Mouse (Mus musculus) ES-E14 (cell line): ENCODE results near the gene Il15. TPM values are rescaled to one million over a fixed set of nuclear protein-coding genes. Genes with fewer than 3 reads are reported as not detected.

Experiments used
- DNase-seq: peaks from one replicate; pipeline ENCODE4 v3.0.0-alpha.2; 2013; ENCODE audit warnings: low read depth, low spot score
- H3K27ac ChIP-seq: 2 replicates; pipeline ENCODE4 v1.5.1; 2012; ENCODE audit warnings: low read depth, mild to moderate bottlenecking, low read length, moderate library complexity, mixed read lengths; ENCODE audit not compliant: poor library complexity, insufficient read depth, severe bottlenecking
- H3K36me3 ChIP-seq: 2 replicates; pipeline ENCODE4 v1.6.1; 2012; ENCODE audit warnings: mild to moderate bottlenecking, low read length, moderate library complexity, mixed read lengths; ENCODE audit not compliant: control insufficient read depth, poor library complexity, insufficient read depth, severe bottlenecking
- H3K4me1 ChIP-seq, 2 experiments: fragments of 150-350 bp in 1 of 2; sonication (generic) in 1 of 2; 2 replicates each; pipeline ENCODE4 v1.6.1; 2012; ENCODE audit warnings: low read length in 2 of 2, mild to moderate bottlenecking in 1 of 2, mixed read lengths in 1 of 2; ENCODE audit not compliant: control insufficient read depth in 2 of 2, insufficient read depth in 2 of 2, poor library complexity in 1 of 2
- H3K4me3 ChIP-seq, 2 experiments: fragments of 150-350 bp in 1 of 2; sonication (generic) in 1 of 2; 2 replicates each; pipeline ENCODE4 v1.5.1; 2012; ENCODE audit warnings: low read length in 2 of 2, low read depth in 1 of 2, mild to moderate bottlenecking in 1 of 2, mixed read lengths in 1 of 2; ENCODE audit not compliant: insufficient read depth in 1 of 2, poor library complexity in 1 of 2, severe bottlenecking in 1 of 2
- H3K9ac ChIP-seq: 2 replicates; pipeline ENCODE4 v1.6.1; 2012; ENCODE audit warnings: low read depth, mild to moderate bottlenecking, low read length, mixed read lengths; ENCODE audit not compliant: poor library complexity, insufficient read depth, severe bottlenecking
- H3K9me3 ChIP-seq: fragments of 150-350 bp; sonication (generic); 2 replicates; pipeline ENCODE4 v1.6.1; 2012; ENCODE audit warnings: low read depth, mild to moderate bottlenecking, low read length; ENCODE audit not compliant: control insufficient read depth, insufficient read depth
- CHD2 ChIP-seq: IDR thresholded peaks from 2 replicates; pipeline ENCODE4 v1.6.1; 2014; ENCODE audit warnings: mild to moderate bottlenecking, low read depth, low read length, inconsistent platforms
- HCFC1 ChIP-seq: IDR thresholded peaks from 2 replicates; pipeline ENCODE4 v1.6.1; 2012; ENCODE audit warnings: low read length, inconsistent platforms, borderline replicate concordance; ENCODE audit not compliant: insufficient read depth
- MAFK ChIP-seq: IDR thresholded peaks from 2 replicates; pipeline ENCODE4 v1.6.1; 2014; ENCODE audit warnings: mild to moderate bottlenecking, low read depth, low read length, inconsistent platforms; ENCODE audit not compliant: insufficient read depth
- ZC3H11A ChIP-seq: IDR thresholded peaks from 2 replicates; pipeline ENCODE4 v1.6.1; 2012; ENCODE audit warnings: low read depth, mild to moderate bottlenecking, inconsistent platforms, low read length, borderline replicate concordance
- ZNF384 ChIP-seq: IDR thresholded peaks from 2 replicates; pipeline ENCODE4 v1.6.1; 2012; ENCODE audit warnings: low read depth, low read length, inconsistent platforms
- in situ Hi-C, 2 experiments: fragments of 600-800 bp; cut with MboI; formaldehyde crosslinking; loops; one replicate each; pipeline ENCODE4 v1.15.1; 2025; ENCODE audit warnings: low sequenced_read_pairs in 2 of 2, inconsistent platforms in 1 of 2; ENCODE audit not compliant: unreplicated experiment in 2 of 2
- total RNA-seq: library from RNA; depleted of rRNA; stranded (reverse); fragments of 300-350 nt; gene quantifications from 2 replicates; pipeline ENCODE4 v1.2.3, GENCODE M21; 2012

Il15 gene
- total RNA-seq, 1 experiment = 0.54 TPM

- TF ChIP-seq CHD2 = no peak
- TF ChIP-seq MAFK = no peak
- no peak for TF ChIP-seq HCFC1
- no peak for TF ChIP-seq ZC3H11A
- no peak for TF ChIP-seq ZNF384
- no peak overlapping the region for H3K27ac ChIP-seq
- no peak overlapping the region for H3K9ac ChIP-seq
- DNase-seq = no peak
- H3K9me3 ChIP-seq = no peaks in the 10 kb centered on the region
- no peaks in the 10 kb centered on the region for H3K4me1 ChIP-seq
- no peaks in the 10 kb centered on the region for H3K36me3 ChIP-seq
- in situ Hi-C loops = loop anchor here in 1 of 2 experiments (10.0 to 25.0 kb wide), 2 partner anchors 389 to 731 kb away; no protein-coding TSS in a partner anchor
- H3K4me3 ChIP-seq = no peak overlapping the region
Observed at GRCm38 (mm10) chr8:82356091-82356490, 46.9 kb downstream of the Il15 start.

- H3K9me3 ChIP-seq = no peaks in the 10 kb centered on the region
- no peak for TF ChIP-seq CHD2
- peak; percentile 70; the same call in 1 of the 2 replicates for TF ChIP-seq ZC3H11A
- TF ChIP-seq MAFK = no peak
- H3K9ac ChIP-seq = no peak overlapping the region
- H3K4me1 ChIP-seq = no peaks in the 10 kb centered on the region
- H3K4me3 ChIP-seq = no peak overlapping the region
- peak; percentile 33 for DNase-seq
- H3K27ac ChIP-seq = no peak overlapping the region
- in situ Hi-C loops = loop anchor here in 1 of 2 experiments (5.0 to 25.0 kb wide), 3 partner anchors 331 to 736 kb away; no protein-coding TSS in a partner anchor
- no peaks in the 10 kb centered on the region for H3K36me3 ChIP-seq
Observed at GRCm38 (mm10) chr8:82351268-82351943, 51.6 kb downstream of the Il15 start.

- in situ Hi-C loops = loop anchor here in 1 of 2 experiments (25.0 kb wide), 1 partner anchor 738 kb away; no protein-coding TSS in a partner anchor
- DNase-seq = no peak
- Histone ChIP-seq H3K4me1 (no peaks in the 10 kb centered on the region), H3K27ac (no peak overlapping the region), H3K36me3 (no peaks in the 10 kb centered on the region), H3K9me3 (no peaks in the 10 kb centered on the region), H3K9ac (no peak overlapping the region), H3K4me3 (no peak overlapping the region)
- TF ChIP-seq CHD2 (no peak), ZC3H11A (no peak), ZNF384 (no peak), HCFC1 (no peak)
Observed at GRCm38 (mm10) chr8:82349299-82349698, 53.7 kb downstream of the Il15 start.

- no peak overlapping the region for H3K27ac ChIP-seq
- no peaks in the 10 kb centered on the region for H3K36me3 ChIP-seq
- TF ChIP-seq ZNF384 (no peak), CHD2 (no peak), HCFC1 (no peak), ZC3H11A (no peak), MAFK (no peak)
- no peak overlapping the region for H3K9ac ChIP-seq
- no peaks in the 10 kb centered on the region for H3K4me1 ChIP-seq
- DNase-seq = no peak
- in situ Hi-C loops = loop anchor here in 1 of 2 experiments (25.0 kb wide), 1 partner anchor 741 kb away; no protein-coding TSS in a partner anchor
- no peaks in the 10 kb centered on the region for H3K9me3 ChIP-seq
- H3K4me3 ChIP-seq = no peak overlapping the region
Observed at GRCm38 (mm10) chr8:82346485-82346884, 56.5 kb downstream of the Il15 start.

GRCm38 (mm10) chr8:82331675-82332234 is 71.3 kb downstream of the Il15 start:
- H3K4me1 ChIP-seq = no peaks in the 10 kb centered on the region
- no peak for DNase-seq
- H3K4me3 ChIP-seq = no peak overlapping the region
- H3K9me3 ChIP-seq = no peaks in the 10 kb centered on the region
- no peaks in the 10 kb centered on the region for H3K36me3 ChIP-seq
- in situ Hi-C loops = loop anchor here in 1 of 2 experiments (25.0 kb wide), 1 partner anchor 756 kb away; no protein-coding TSS in a partner anchor
- TF ChIP-seq ZC3H11A (no peak), CHD2 (no peak), HCFC1 (no peak)
- no peak overlapping the region for H3K9ac ChIP-seq
- H3K27ac ChIP-seq = no peak overlapping the region
